Mouse (Mus musculus) central nervous system, embryonic 18 days (tissue): Measurements from ENCODE around the gene Olfr433. TPM values are rescaled to one million over a fixed set of nuclear protein-coding genes. Genes with fewer than 3 reads are reported as not detected.

ENCODE experiments used
- polyA plus RNA-seq: library from polyadenylated mRNA; depleted of rRNA; stranded (reverse); fragments of >200 nt; gene quantifications from 2 replicates; pipeline ENCODE4 v1.2.3, GENCODE M21; 2012; rRNA removed

Gene Olfr433
- not detected in 2 replicates for polyA plus RNA-seq

GRCm38 (mm10) chr1:174040523-174041177, at the start of gene Olfr433:
Gene Olfr433 (plus strand): TSS chr1:174040705.

GRCm38 (mm10) chr1:174031698-174032097, 8.8 kb upstream of the Olfr433 start, which contains the start of gene Ifi205:
Gene Ifi205 (minus strand): TSS chr1:174031810.

GRCm38 (mm10) chr1:174048893-174049292, 8.4 kb downstream of the Olfr433 start, which contains the start of gene Olfr432:
Gene Olfr432 (plus strand): TSS chr1:174049205.

GRCm38 (mm10) chr1:174066305-174066704, 25.8 kb downstream of the Olfr433 start, which contains the start of gene Olfr430:
Gene Olfr430 (plus strand): TSS chr1:174066605.

GRCm38 (mm10) chr1:174084031-174084430, 43.5 kb downstream of the Olfr433 start, which contains the start of gene Olfr429:
Gene Olfr429 (plus strand): TSS chr1:174084331.

Other genes with a start within 250 kb of the Olfr433 start
- 0.36 and 0.41 TPM in 2 replicates for gene Ifi211, start 127.7 kb upstream of the Olfr433 start, polyA plus RNA-seq
- 2.8 and 4.0 TPM in 2 replicates for gene Mndal, start 98.2 kb upstream of the Olfr433 start, polyA plus RNA-seq
- 1.2 and 2.2 TPM in 2 replicates for gene Ifi203, start 98.0 kb upstream of the Olfr433 start, polyA plus RNA-seq
- gene Ifi202b, start 58.0 kb upstream of the Olfr433 start, polyA plus RNA-seq: not detected in 2 replicates
- gene Ifi205, start 8.9 kb upstream of the Olfr433 start, polyA plus RNA-seq: 0.04 and 1.9 TPM in 2 replicates
- not detected in 2 replicates for gene Olfr432, start 8.5 kb downstream of the Olfr433 start, polyA plus RNA-seq
- not detected in 2 replicates for gene Olfr430, start 25.9 kb downstream of the Olfr433 start, polyA plus RNA-seq
- gene Olfr429, start 43.6 kb downstream of the Olfr433 start, polyA plus RNA-seq: not detected in 2 replicates
- not detected in 2 replicates for gene Olfr427, start 56.2 kb downstream of the Olfr433 start, polyA plus RNA-seq
- not detected in 2 replicates for gene Olfr231, start 80.5 kb downstream of the Olfr433 start, polyA plus RNA-seq
- gene Olfr424, start 90.8 kb downstream of the Olfr433 start, polyA plus RNA-seq: not detected in 2 replicates
- not detected in 2 replicates for gene Olfr420, start 114.9 kb downstream of the Olfr433 start, polyA plus RNA-seq
- 0.01 and 0.03 TPM in 2 replicates for gene Spta1, start 132.1 kb downstream of the Olfr433 start, polyA plus RNA-seq
- gene Olfr419, start 211.4 kb downstream of the Olfr433 start, polyA plus RNA-seq: not detected in 2 replicates